Mouse (Mus musculus): ENCODE data around the gene Arhgap24.
A peak's percentile ranks its signal among the peaks of the same experiment; 100 is the strongest.

Gene Arhgap24

GRCm38 (mm10) chr5:102481215-102482211 is at the start of gene Arhgap24:
Gene Arhgap24 (plus strand): TSS chr5:102481391.
- peak; percentile 38 to 47 for DNase-seq

GRCm38 (mm10) chr5:102434182-102434581 is 47.0 kb upstream of the Arhgap24 start:
- DNase-seq, result no peak

GRCm38 (mm10) chr5:102436581-102436980 is 44.6 kb upstream of the Arhgap24 start:
- DNase-seq, result no peak

GRCm38 (mm10) chr5:102439119-102439877 is 41.9 kb upstream of the Arhgap24 start:
- no peak for DNase-seq

GRCm38 (mm10) chr5:102447436-102447835 is 33.8 kb upstream of the Arhgap24 start:
- no peak for DNase-seq

GRCm38 (mm10) chr5:102450897-102451296 is 30.3 kb upstream of the Arhgap24 start:
- DNase-seq, result no peak

GRCm38 (mm10) chr5:102452079-102452797 is 29.0 kb upstream of the Arhgap24 start:
- no peak for DNase-seq

GRCm38 (mm10) chr5:102453324-102453723 is 27.9 kb upstream of the Arhgap24 start:
- no peak for DNase-seq

- no peak for DNase-seq
These were observed 25.9 kb upstream of the Arhgap24 start for GRCm38 (mm10) chr5:102455247-102455646.

GRCm38 (mm10) chr5:102460452-102461197 is 20.6 kb upstream of the Arhgap24 start:
- DNase-seq, result no peak

GRCm38 (mm10) chr5:102462948-102463347 is 18.2 kb upstream of the Arhgap24 start:
- peak; percentile 6 to 28 for DNase-seq

- DNase-seq, result no peak
These were observed 15.8 kb upstream of the Arhgap24 start for GRCm38 (mm10) chr5:102465372-102465771.

- DNase-seq, result no peak
These were observed 12.9 kb upstream of the Arhgap24 start for GRCm38 (mm10) chr5:102468292-102468691.

GRCm38 (mm10) chr5:102470284-102470683 is 10.9 kb upstream of the Arhgap24 start:
- DNase-seq, result no peak

- DNase-seq, result no peak
These were observed 3.1 kb upstream of the Arhgap24 start for GRCm38 (mm10) chr5:102478076-102478475.

GRCm38 (mm10) chr5:102483285-102483975 is 2.2 kb downstream of the Arhgap24 start:
- no peak for DNase-seq

GRCm38 (mm10) chr5:102491554-102491953 is 10.4 kb downstream of the Arhgap24 start:
- DNase-seq, result no peak

GRCm38 (mm10) chr5:102492152-102492551 is 11.0 kb downstream of the Arhgap24 start:
- DNase-seq, result no peak

- DNase-seq, result no peak
These were observed 13.6 kb downstream of the Arhgap24 start for GRCm38 (mm10) chr5:102494827-102495226.

- DNase-seq, result no peak
These were observed 16.0 kb downstream of the Arhgap24 start for GRCm38 (mm10) chr5:102497205-102497604.

- DNase-seq, result no peak
These were observed 17.6 kb downstream of the Arhgap24 start for GRCm38 (mm10) chr5:102498747-102499146.

Measured in kidney, postnatal 36 days (tissue).